Mouse (Mus musculus): ENCODE results near the gene Nlgn3. TPM values are rescaled to one million over a fixed set of nuclear protein-coding genes. Genes with fewer than 3 reads are reported as not detected.
A peak's percentile ranks its signal among the peaks of the same experiment; 100 is the strongest.
"Not testable (repeated sequence)": the region's sequence is repeated elsewhere in the genome, so short reads cannot be mapped to it uniquely, and the experiment has no call there.

Nlgn3 gene
- polyA plus RNA-seq, 1 experiment from 2014 or later, result 0.11 TPM

- Histone ChIP-seq H3K9me3 (replicated peaks; ENCODE audit: control insufficient read depth, low read length) (no peaks in the 10 kb centered on the region), H3K27me3 (ENCODE audit: control insufficient read depth, insufficient read depth, low read depth, low read length) (no peaks in the 10 kb centered on the region; the same call in 1 of the 2 replicates), H3K36me3 (ENCODE audit: control insufficient read depth, insufficient read depth) (no peaks in the 10 kb centered on the region), H3K27ac (ENCODE audit: low read length) (no peak overlapping the region), H3K4me2 (ENCODE audit: low read depth, low read length) (no peak overlapping the region), H3K9ac (ENCODE audit: low read depth, low read length) (no peak overlapping the region), H3K4me1 (ENCODE audit: control insufficient read depth, low read depth, low read length) (no peaks in the 10 kb centered on the region), H3K4me3 (ENCODE audit: low read depth, low read length) (no peak overlapping the region)
- ATAC-seq (ENCODE audit: low read depth), result no peak
- 47% methylated on average over 2 of the region's 2 CpGs for WGBS (ENCODE audit: insufficient replicate concordance)
These were observed 46.5 kb downstream of the Nlgn3 start for GRCm38 (mm10) chrX:101345456-101345855.

- Histone ChIP-seq H3K27ac (ENCODE audit: low read length) (no peak overlapping the region), H3K9ac (ENCODE audit: low read depth, low read length) (no peak overlapping the region), H3K4me2 (ENCODE audit: low read depth, low read length) (no peak overlapping the region), H3K4me3 (ENCODE audit: low read depth, low read length) (no peak overlapping the region), H3K27me3 (ENCODE audit: control insufficient read depth, insufficient read depth, low read depth, low read length) (no peaks in the 10 kb centered on the region; the same call in 1 of the 2 replicates), H3K36me3 (ENCODE audit: control insufficient read depth, insufficient read depth) (no peaks in the 10 kb centered on the region), H3K9me3 (replicated peaks; ENCODE audit: control insufficient read depth, low read length) (no peaks in the 10 kb centered on the region), H3K4me1 (ENCODE audit: control insufficient read depth, low read depth, low read length) (no peaks in the 10 kb centered on the region; the same call in 1 of the 2 replicates)
- 28% methylated on average over 4 of the region's 4 CpGs for WGBS (ENCODE audit: insufficient replicate concordance)
- ATAC-seq (ENCODE audit: low read depth), result no peak
These were observed 47.5 kb downstream of the Nlgn3 start for GRCm38 (mm10) chrX:101346475-101346874.

- no peak for ATAC-seq (ENCODE audit: low read depth)
- H3K9me3 ChIP-seq (replicated peaks; ENCODE audit: control insufficient read depth, low read length), result no peaks in the 10 kb centered on the region
These were observed 52.2 kb downstream of the Nlgn3 start for GRCm38 (mm10) chrX:101351188-101351587.

GRCm38 (mm10) chrX:101358902-101359301 is 59.9 kb downstream of the Nlgn3 start:
- not testable (repeated sequence) for H3K4me3 ChIP-seq (ENCODE audit: low read depth, low read length); ATAC-seq (ENCODE audit: low read depth); H3K27me3 ChIP-seq (ENCODE audit: control insufficient read depth, insufficient read depth, low read depth, low read length); H3K4me1 ChIP-seq (ENCODE audit: control insufficient read depth, low read depth, low read length); H3K4me2 ChIP-seq (ENCODE audit: low read depth, low read length); H3K9ac ChIP-seq (ENCODE audit: low read depth, low read length); H3K36me3 ChIP-seq (ENCODE audit: control insufficient read depth, insufficient read depth); H3K9me3 ChIP-seq (replicated peaks; ENCODE audit: control insufficient read depth, low read length); H3K27ac ChIP-seq (ENCODE audit: low read length)
- 46% methylated on average over 4 of the region's 4 CpGs for WGBS (ENCODE audit: insufficient replicate concordance)

More at GRCm38 (mm10) chrX:101351188-101351587, 52.2 kb downstream of the Nlgn3 start:
- H3K36me3 ChIP-seq (ENCODE audit: control insufficient read depth, insufficient read depth), result no peaks in the 10 kb centered on the region
- H3K9ac ChIP-seq (ENCODE audit: low read depth, low read length), result no peak overlapping the region
- H3K4me2 ChIP-seq (ENCODE audit: low read depth, low read length), result peak overlapping the region; percentile 13; the same call in 1 of the 2 replicates
- WGBS (ENCODE audit: insufficient replicate concordance), result 23% methylated on average over 4 of the region's 4 CpGs
- H3K4me3 ChIP-seq (ENCODE audit: low read depth, low read length), result no peak overlapping the region
- H3K4me1 ChIP-seq (ENCODE audit: control insufficient read depth, low read depth, low read length), result no peaks in the 10 kb centered on the region; the same call in 1 of the 2 replicates
- H3K27me3 ChIP-seq (ENCODE audit: control insufficient read depth, insufficient read depth, low read depth, low read length), result no peaks in the 10 kb centered on the region; the same call in 1 of the 2 replicates
- no peak overlapping the region for H3K27ac ChIP-seq (ENCODE audit: low read length)

- Histone ChIP-seq H3K9ac (ENCODE audit: low read depth, low read length) (no peak overlapping the region), H3K4me3 (ENCODE audit: low read depth, low read length) (no peak overlapping the region), H3K27ac (ENCODE audit: low read length) (no peak overlapping the region), H3K36me3 (ENCODE audit: control insufficient read depth, insufficient read depth) (no peaks in the 10 kb centered on the region), H3K4me1 (ENCODE audit: control insufficient read depth, low read depth, low read length) (no peaks in the 10 kb centered on the region), H3K27me3 (ENCODE audit: control insufficient read depth, insufficient read depth, low read depth, low read length) (no peaks in the 10 kb centered on the region), H3K4me2 (ENCODE audit: low read depth, low read length) (no peak overlapping the region), H3K9me3 (replicated peaks; ENCODE audit: control insufficient read depth, low read length) (no peaks in the 10 kb centered on the region)
- WGBS (ENCODE audit: insufficient replicate concordance), result 55% methylated on average over 7 of the region's 7 CpGs
- no peak for ATAC-seq (ENCODE audit: low read depth)
These were observed 70.0 kb downstream of the Nlgn3 start for GRCm38 (mm10) chrX:101369001-101369400.

- H3K9ac ChIP-seq (ENCODE audit: low read depth, low read length), result no peak overlapping the region
- H3K4me3 ChIP-seq (ENCODE audit: low read depth, low read length), result no peak overlapping the region
- WGBS (ENCODE audit: insufficient replicate concordance), result 47% methylated on average over 3 of the region's 3 CpGs
- no peak overlapping the region for H3K4me2 ChIP-seq (ENCODE audit: low read depth, low read length)
- no peaks in the 10 kb centered on the region for H3K9me3 ChIP-seq (replicated peaks; ENCODE audit: control insufficient read depth, low read length)
- H3K36me3 ChIP-seq (ENCODE audit: control insufficient read depth, insufficient read depth), result no peaks in the 10 kb centered on the region
- no peaks in the 10 kb centered on the region for H3K4me1 ChIP-seq (ENCODE audit: control insufficient read depth, low read depth, low read length)
- H3K27me3 ChIP-seq (ENCODE audit: control insufficient read depth, insufficient read depth, low read depth, low read length), result no peaks in the 10 kb centered on the region
- peak; percentile 27; the same call in 1 of the 2 replicates for ATAC-seq (ENCODE audit: low read depth)
- H3K27ac ChIP-seq (ENCODE audit: low read length), result no peak overlapping the region
These were observed 71.6 kb downstream of the Nlgn3 start for GRCm38 (mm10) chrX:101370573-101370972.

- Histone ChIP-seq H3K27me3 (ENCODE audit: control insufficient read depth, insufficient read depth, low read depth, low read length) (peaks cover 2% of the 10 kb centered on the region; the same call in 1 of the 2 replicates), H3K4me1 (ENCODE audit: control insufficient read depth, low read depth, low read length) (no peaks in the 10 kb centered on the region), H3K9ac (ENCODE audit: low read depth, low read length) (no peak overlapping the region), H3K36me3 (ENCODE audit: control insufficient read depth, insufficient read depth) (no peaks in the 10 kb centered on the region), H3K4me2 (ENCODE audit: low read depth, low read length) (no peak overlapping the region), H3K4me3 (ENCODE audit: low read depth, low read length) (no peak overlapping the region), H3K9me3 (replicated peaks; ENCODE audit: control insufficient read depth, low read length) (no peaks in the 10 kb centered on the region), H3K27ac (ENCODE audit: low read length) (no peak overlapping the region)
- ATAC-seq (ENCODE audit: low read depth), result no peak
- WGBS (ENCODE audit: insufficient replicate concordance), result 62% methylated on average over 5 of the region's 5 CpGs
These were observed 74.0 kb downstream of the Nlgn3 start for GRCm38 (mm10) chrX:101372946-101373345.

Other genes with a start within 250 kb of the Nlgn3 start
- gene Tex11, start 239.5 kb upstream of the Nlgn3 start, polyA plus RNA-seq (2015; fragmentation: Nextera tagmentation; extraction: Ambion mirVana), result not detected in 2 replicates
- 0.19 and 0.57 TPM in 2 replicates for gene Slc7a3, start 213.1 kb upstream of the Nlgn3 start, polyA plus RNA-seq (2015; fragmentation: Nextera tagmentation; extraction: Ambion mirVana)
- gene Snx12, start 76.6 kb upstream of the Nlgn3 start, polyA plus RNA-seq (2015; fragmentation: Nextera tagmentation; extraction: Ambion mirVana), result 18.7 and 19.4 TPM in 2 replicates
- 1.2 and 1.7 TPM in 2 replicates for gene Foxo4, start 44.6 kb upstream of the Nlgn3 start, polyA plus RNA-seq (2015; fragmentation: Nextera tagmentation; extraction: Ambion mirVana)
- gene Gm614, start 35.2 kb upstream of the Nlgn3 start, polyA plus RNA-seq (2015; fragmentation: Nextera tagmentation; extraction: Ambion mirVana), result not detected in 2 replicates
- gene Il2rg, start 30.9 kb upstream of the Nlgn3 start, polyA plus RNA-seq (2015; fragmentation: Nextera tagmentation; extraction: Ambion mirVana), result 7.3 and 8.2 TPM in 2 replicates
- not detected in 2 replicates for gene Gm20489, start 30.1 kb upstream of the Nlgn3 start, polyA plus RNA-seq (2015; fragmentation: Nextera tagmentation; extraction: Ambion mirVana)
- 21.6 and 25.5 TPM in 2 replicates for gene Med12, start 25.1 kb upstream of the Nlgn3 start, polyA plus RNA-seq (2015; fragmentation: Nextera tagmentation; extraction: Ambion mirVana)
- 147 and 174 TPM in 2 replicates for gene Gjb1, start 77.2 kb downstream of the Nlgn3 start, polyA plus RNA-seq (2015; fragmentation: Nextera tagmentation; extraction: Ambion mirVana)
- gene Zmym3, start 121.7 kb downstream of the Nlgn3 start, polyA plus RNA-seq (2015; fragmentation: Nextera tagmentation; extraction: Ambion mirVana), result 6.1 and 6.5 TPM in 2 replicates
- 93.5 and 101 TPM in 2 replicates for gene Nono, start 130.2 kb downstream of the Nlgn3 start, polyA plus RNA-seq (2015; fragmentation: Nextera tagmentation; extraction: Ambion mirVana)
- gene Itgb1bp2, start 149.9 kb downstream of the Nlgn3 start, polyA plus RNA-seq (2015; fragmentation: Nextera tagmentation; extraction: Ambion mirVana), result 2.8 and 6.5 TPM in 2 replicates
- 5.8 and 6.2 TPM in 2 replicates for gene Taf1, start 233.6 kb downstream of the Nlgn3 start, polyA plus RNA-seq (2015; fragmentation: Nextera tagmentation; extraction: Ambion mirVana)